Mouse (Mus musculus): ENCODE measurements at regions not wholly inside any gene's neighbourhood (a gene's known extent, or its start where the extent isn't known, plus 50 kb on each side); places are given as distances from the start of the nearest gene placed in this dataset.
"Not testable (repeated sequence)": the region's sequence is repeated elsewhere in the genome, so short reads cannot be mapped to it uniquely, and the experiment has no call there.

DNA sequence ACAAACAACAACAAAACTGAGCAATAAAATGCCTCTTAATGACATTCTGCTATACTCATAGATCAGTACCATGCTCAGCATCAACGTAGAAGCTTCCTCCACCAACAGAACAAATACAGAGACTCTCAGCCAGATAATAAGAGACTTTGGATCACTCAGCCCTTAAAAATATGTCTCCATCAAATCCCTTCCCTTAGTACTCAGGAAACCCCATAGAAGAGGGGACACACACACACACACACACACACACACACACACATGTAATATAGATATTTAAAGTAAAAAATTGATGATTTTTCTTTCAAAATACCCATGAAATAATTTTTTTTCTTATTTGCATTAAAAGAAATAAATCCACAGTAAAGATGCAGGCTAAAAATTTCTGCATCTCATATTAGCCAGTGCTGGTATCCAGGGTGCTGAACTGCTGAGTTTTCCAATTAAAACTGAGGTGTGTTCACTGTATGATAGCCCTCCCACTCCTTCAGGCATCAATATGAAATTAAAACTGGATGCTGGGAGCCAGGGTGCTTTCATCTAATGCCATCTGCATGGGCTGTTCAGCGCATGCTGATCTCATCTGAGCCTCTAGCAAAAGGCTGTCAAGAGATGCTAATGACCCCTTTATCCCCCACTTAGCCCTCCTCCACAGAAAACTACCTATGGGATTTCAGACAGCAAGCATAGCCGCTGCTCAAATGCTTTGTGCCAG lies 321.0 kb downstream of the Tm4sf1 start:
- 69% methylated on average over 3 of the region's 3 CpGs for WGBS
- H3K4me1 ChIP-seq (replicated peaks), result no peaks in the 10 kb centered on the region
- no peaks in the 10 kb centered on the region for H3K9me3 ChIP-seq
- no peak overlapping the region for H3K27ac ChIP-seq
- H3K36me3 ChIP-seq, result no peaks in the 10 kb centered on the region
- ATAC-seq (ENCODE audit: insufficient number of reproducible peaks, insufficient read depth, low FRiP score, low TSS enrichment, low read depth), result no peak
- no peak overlapping the region for H3K9ac ChIP-seq (replicated peaks)
- no peak overlapping the region for H3K4me3 ChIP-seq (replicated peaks)
- H3K27me3 ChIP-seq, result no peaks in the 10 kb centered on the region
- no peak overlapping the region for H3K4me2 ChIP-seq

DNA sequence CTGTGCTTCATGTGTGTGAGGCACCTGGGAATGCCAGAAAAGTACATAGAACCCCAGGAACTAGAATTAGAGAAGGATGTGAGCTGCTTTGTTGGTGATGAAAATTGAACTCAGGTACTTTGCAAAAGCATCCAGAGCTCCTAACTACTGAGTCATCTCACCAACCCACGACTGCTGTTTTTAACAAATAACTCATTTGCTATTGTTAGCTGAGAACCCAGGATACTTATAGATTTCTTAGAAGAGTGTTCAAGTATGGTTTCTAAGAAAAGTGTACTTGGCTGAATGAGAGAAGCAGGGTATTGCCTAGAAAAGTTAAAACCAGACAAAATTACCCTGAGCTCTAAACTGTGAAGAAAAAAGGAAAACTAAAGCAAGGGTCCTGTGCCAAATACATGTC lies 335.8 kb downstream of the Tm4sf1 start:
- Histone ChIP-seq H3K27me3 (no peaks in the 10 kb centered on the region), H3K9ac (replicated peaks) (no peak overlapping the region), H3K4me2 (no peak overlapping the region), H3K4me3 (replicated peaks) (no peak overlapping the region), H3K27ac (no peak overlapping the region), H3K9me3 (no peaks in the 10 kb centered on the region), H3K4me1 (replicated peaks) (no peaks in the 10 kb centered on the region), H3K36me3 (no peaks in the 10 kb centered on the region)
- ATAC-seq (ENCODE audit: insufficient number of reproducible peaks, insufficient read depth, low FRiP score, low TSS enrichment, low read depth), result no peak
- 71% methylated on average over 1 of the region's 1 CpGs for WGBS

DNA sequence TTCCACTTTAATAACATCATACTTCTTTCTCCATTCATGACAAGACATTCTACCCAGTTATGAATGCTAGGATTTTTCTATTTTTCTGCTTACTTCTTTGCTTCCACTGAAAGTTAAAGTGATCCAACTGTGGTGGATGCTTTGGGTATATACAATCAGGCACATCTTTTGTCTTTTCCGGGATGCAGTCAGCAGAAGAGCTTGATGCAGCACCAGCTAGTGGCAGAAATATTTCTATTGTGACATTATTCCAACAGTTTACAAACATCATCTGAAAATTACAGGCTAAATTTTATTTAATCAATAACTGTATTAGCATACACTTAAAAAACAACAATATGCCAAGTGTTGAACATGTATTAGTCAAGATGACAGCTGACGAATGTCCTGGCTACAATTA lies 336.3 kb downstream of the Tm4sf1 start:
- no peak for ATAC-seq (ENCODE audit: insufficient number of reproducible peaks, insufficient read depth, low FRiP score, low TSS enrichment, low read depth)
- 93% methylated on average over 2 of the region's 2 CpGs for WGBS
- H3K4me3 ChIP-seq (replicated peaks), result no peak overlapping the region

GRCm38 (mm10) chr3:56964156-56964555 lies 337.6 kb downstream of the Tm4sf1 start:
- Histone ChIP-seq H3K9ac (replicated peaks) (no peak overlapping the region), H3K27ac (no peak overlapping the region), H3K36me3 (no peaks in the 10 kb centered on the region), H3K4me2 (no peak overlapping the region), H3K4me1 (replicated peaks) (no peaks in the 10 kb centered on the region), H3K27me3 (no peaks in the 10 kb centered on the region), H3K4me3 (replicated peaks) (no peak overlapping the region), H3K9me3 (no peaks in the 10 kb centered on the region)
- 90% methylated on average over 3 of the region's 3 CpGs for WGBS
- no peak for ATAC-seq (ENCODE audit: insufficient number of reproducible peaks, insufficient read depth, low FRiP score, low TSS enrichment, low read depth)

More for the DNA sequence above, 336.3 kb downstream of the Tm4sf1 start:
- no peaks in the 10 kb centered on the region for H3K27me3 ChIP-seq
- H3K9me3 ChIP-seq, result no peaks in the 10 kb centered on the region
- H3K27ac ChIP-seq, result no peak overlapping the region
- no peaks in the 10 kb centered on the region for H3K36me3 ChIP-seq
- H3K4me2 ChIP-seq, result no peak overlapping the region
- H3K4me1 ChIP-seq (replicated peaks), result no peaks in the 10 kb centered on the region
- H3K9ac ChIP-seq (replicated peaks), result no peak overlapping the region

DNA sequence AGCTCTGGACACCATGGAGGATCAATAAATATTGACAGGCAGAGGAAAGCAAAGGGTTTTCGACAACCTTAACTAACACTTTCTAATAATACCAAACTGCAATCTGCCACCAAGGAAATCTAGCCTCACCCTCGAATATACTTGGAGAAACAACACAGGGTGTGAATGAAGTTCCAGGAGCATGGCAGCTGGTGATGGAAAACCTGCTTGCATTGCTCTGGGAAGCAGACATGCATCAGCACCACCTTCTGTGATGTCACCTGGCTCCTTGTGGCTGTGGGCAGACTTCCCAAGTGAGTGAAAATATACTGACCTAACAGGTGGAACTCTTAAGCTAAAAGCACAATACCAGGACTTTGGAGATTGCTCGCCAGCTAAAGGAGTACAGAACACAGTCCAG lies 338.5 kb downstream of the Tm4sf1 start:
- no peak overlapping the region for H3K27ac ChIP-seq
- H3K27me3 ChIP-seq, result no peaks in the 10 kb centered on the region
- no peaks in the 10 kb centered on the region for H3K36me3 ChIP-seq
- 76% methylated on average over 3 of the region's 3 CpGs for WGBS
- H3K4me1 ChIP-seq (replicated peaks), result no peaks in the 10 kb centered on the region
- H3K9me3 ChIP-seq, result no peaks in the 10 kb centered on the region
- H3K4me2 ChIP-seq, result no peak overlapping the region
- no peak for ATAC-seq (ENCODE audit: insufficient number of reproducible peaks, insufficient read depth, low FRiP score, low TSS enrichment, low read depth)
- no peak overlapping the region for H3K4me3 ChIP-seq (replicated peaks)
- H3K9ac ChIP-seq (replicated peaks), result no peak overlapping the region

DNA sequence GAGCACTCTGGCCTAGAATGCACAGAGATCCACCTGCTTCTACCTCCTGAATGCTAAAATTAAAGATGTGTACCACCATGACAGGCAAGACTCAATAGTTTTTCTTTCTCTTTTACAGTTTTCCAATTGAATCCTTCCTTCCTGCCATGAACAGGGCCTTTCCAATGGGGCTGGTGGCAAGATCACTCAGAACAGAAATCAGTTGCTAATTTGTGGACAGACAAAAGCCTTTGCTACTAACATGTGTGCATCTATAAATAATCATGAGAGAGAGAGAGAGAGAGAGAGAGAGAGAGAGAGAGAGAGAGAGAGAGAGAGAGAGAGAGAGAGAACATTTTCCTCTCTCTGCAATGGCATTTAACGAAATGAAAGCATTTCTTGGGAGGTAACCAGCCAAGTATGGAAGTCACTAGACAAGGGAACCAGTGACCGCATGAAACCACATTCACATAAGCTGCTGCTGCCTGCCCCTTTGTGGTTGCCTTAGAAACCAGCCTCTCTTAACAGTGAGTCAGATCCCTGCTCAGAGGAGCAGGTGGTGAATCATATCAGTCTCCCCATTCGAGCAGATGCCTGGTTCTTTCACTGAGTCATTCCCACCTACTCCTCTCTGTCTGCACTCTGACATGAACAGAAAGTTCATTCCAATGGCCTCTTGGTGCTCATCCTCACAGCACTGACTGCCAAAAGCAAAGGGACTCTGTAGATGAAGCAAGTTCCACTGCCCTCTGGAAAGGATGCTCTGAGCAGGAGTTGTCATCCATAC lies 339.4 kb downstream of the Tm4sf1 start:
- no peak overlapping the region for H3K4me3 ChIP-seq (replicated peaks)
- no peaks in the 10 kb centered on the region for H3K27me3 ChIP-seq
- 63% methylated on average over 3 of the region's 3 CpGs for WGBS
- no peak overlapping the region for H3K4me2 ChIP-seq
- H3K36me3 ChIP-seq, result no peaks in the 10 kb centered on the region
- no peaks in the 10 kb centered on the region for H3K9me3 ChIP-seq
- no peak overlapping the region for H3K27ac ChIP-seq
- no peak overlapping the region for H3K9ac ChIP-seq (replicated peaks)
- no peak for ATAC-seq (ENCODE audit: insufficient number of reproducible peaks, insufficient read depth, low FRiP score, low TSS enrichment, low read depth)
- no peaks in the 10 kb centered on the region for H3K4me1 ChIP-seq (replicated peaks)

DNA sequence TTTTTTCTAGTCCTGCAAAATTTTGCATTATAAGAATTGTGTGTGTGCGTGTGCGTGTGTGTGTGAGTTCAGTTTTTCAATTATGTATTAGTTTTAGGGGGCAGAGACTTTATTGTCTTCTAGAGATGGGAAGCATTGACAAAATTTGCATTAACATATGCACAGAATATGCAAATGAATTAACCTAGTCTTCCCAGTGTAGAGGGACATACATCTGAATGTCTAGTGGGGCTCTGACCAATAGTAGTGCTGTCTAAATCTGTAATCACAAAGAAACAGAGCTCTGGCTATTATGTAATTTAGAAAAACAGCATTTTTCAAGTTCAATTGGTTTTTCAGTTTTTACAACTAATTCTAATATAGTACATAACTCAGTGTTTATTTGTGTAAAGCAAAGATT lies 344.8 kb downstream of the Tm4sf1 start:
- H3K4me1 ChIP-seq (replicated peaks), result no peaks in the 10 kb centered on the region
- 97% methylated on average over 2 of the region's 2 CpGs for WGBS
- no peaks in the 10 kb centered on the region for H3K9me3 ChIP-seq
- no peak overlapping the region for H3K9ac ChIP-seq (replicated peaks)
- H3K4me2 ChIP-seq, result no peak overlapping the region
- H3K27me3 ChIP-seq, result no peaks in the 10 kb centered on the region
- no peak overlapping the region for H3K4me3 ChIP-seq (replicated peaks)
- no peak for ATAC-seq (ENCODE audit: insufficient number of reproducible peaks, insufficient read depth, low FRiP score, low TSS enrichment, low read depth)
- no peak overlapping the region for H3K27ac ChIP-seq
- H3K36me3 ChIP-seq, result no peaks in the 10 kb centered on the region

GRCm38 (mm10) chr3:56955799-56956121 lies 346.0 kb downstream of the Tm4sf1 start:
- H3K9me3 ChIP-seq, result no peaks in the 10 kb centered on the region
- H3K36me3 ChIP-seq, result no peaks in the 10 kb centered on the region
- no peaks in the 10 kb centered on the region for H3K27me3 ChIP-seq
- no peak overlapping the region for H3K9ac ChIP-seq (replicated peaks)
- ATAC-seq (ENCODE audit: insufficient number of reproducible peaks, insufficient read depth, low FRiP score, low TSS enrichment, low read depth), result no peak
- H3K4me2 ChIP-seq, result no peak overlapping the region
- WGBS, result 85% methylated on average over 2 of the region's 2 CpGs
- H3K27ac ChIP-seq, result no peak overlapping the region
- H3K4me3 ChIP-seq (replicated peaks), result no peak overlapping the region
- H3K4me1 ChIP-seq (replicated peaks), result no peaks in the 10 kb centered on the region

DNA sequence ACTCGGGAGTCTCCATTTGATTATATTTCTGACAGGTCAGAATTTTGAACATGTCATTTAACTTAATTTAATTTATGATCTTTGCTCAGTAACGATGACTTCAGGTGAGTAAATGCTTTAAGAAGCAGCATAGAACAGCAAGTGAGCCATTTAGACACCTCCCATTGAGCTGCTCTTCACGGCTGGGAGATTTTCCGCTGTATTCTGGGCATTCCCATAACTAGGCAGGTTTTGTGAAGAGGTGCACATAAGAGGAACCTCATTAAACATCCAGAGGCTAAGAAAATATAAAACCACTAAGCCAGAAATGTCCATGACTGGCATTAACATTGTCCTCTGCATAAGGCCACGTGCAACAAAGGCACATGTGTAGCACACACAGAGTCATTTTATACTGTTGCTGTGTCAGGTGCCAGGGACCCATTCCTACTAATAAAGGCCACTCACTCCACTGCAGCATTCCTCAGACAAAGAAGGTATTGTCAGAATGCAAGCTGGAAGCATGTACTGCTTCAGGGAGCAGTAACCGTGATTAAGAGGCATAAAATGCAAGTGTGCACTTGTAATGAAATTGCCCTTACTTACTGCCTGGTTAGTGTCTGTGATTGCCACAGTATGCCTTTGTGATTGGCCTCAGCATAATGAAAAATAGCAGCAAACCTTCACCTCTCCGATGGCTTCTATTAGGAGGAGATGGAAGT lies 346.5 kb downstream of the Tm4sf1 start:
- Histone ChIP-seq H3K4me1 (replicated peaks) (no peaks in the 10 kb centered on the region), H3K9ac (replicated peaks) (no peak overlapping the region), H3K4me3 (replicated peaks) (no peak overlapping the region), H3K4me2 (no peak overlapping the region), H3K9me3 (no peaks in the 10 kb centered on the region), H3K36me3 (no peaks in the 10 kb centered on the region), H3K27ac (no peak overlapping the region), H3K27me3 (no peaks in the 10 kb centered on the region)
- WGBS, result 54% methylated on average over 7 of the region's 7 CpGs
- ATAC-seq (ENCODE audit: insufficient number of reproducible peaks, insufficient read depth, low FRiP score, low TSS enrichment, low read depth), result peak; percentile 85; the same call in 1 of the 2 replicates

GRCm38 (mm10) chr3:56942557-56942956 lies 359.2 kb downstream of the Tm4sf1 start:
- H3K36me3 ChIP-seq; H3K9me3 ChIP-seq; H3K27ac ChIP-seq; H3K27me3 ChIP-seq; H3K9ac ChIP-seq (replicated peaks); H3K4me1 ChIP-seq (replicated peaks); H3K4me2 ChIP-seq; ATAC-seq (ENCODE audit: insufficient number of reproducible peaks, insufficient read depth, low FRiP score, low TSS enrichment, low read depth); H3K4me3 ChIP-seq (replicated peaks): not testable (repeated sequence)
- WGBS, result no CpG with 5 or more reads among the region's 1 CpGs

DNA sequence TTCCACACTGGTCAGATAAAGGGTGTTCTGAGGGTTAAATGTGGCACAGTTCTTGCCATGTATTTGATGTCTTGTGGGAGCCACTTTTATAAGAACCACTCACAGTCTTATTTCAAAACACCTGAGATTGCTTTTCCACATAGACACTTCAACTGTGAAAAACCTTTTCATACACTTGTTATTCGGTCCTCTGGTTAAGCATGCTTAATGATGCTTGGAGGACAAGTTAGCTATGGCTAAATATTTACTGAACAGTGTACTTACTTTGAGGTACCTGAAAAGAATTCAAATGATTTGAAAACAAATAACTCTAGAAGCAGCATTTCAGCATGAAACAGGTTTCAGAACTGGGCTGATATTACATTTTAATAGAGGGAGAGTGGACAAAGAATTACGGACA lies 372.8 kb downstream of the Tm4sf1 start:
- not testable (repeated sequence) for H3K4me2 ChIP-seq; ATAC-seq (ENCODE audit: insufficient number of reproducible peaks, insufficient read depth, low FRiP score, low TSS enrichment, low read depth); H3K9ac ChIP-seq (replicated peaks); H3K4me1 ChIP-seq (replicated peaks); H3K9me3 ChIP-seq; H3K4me3 ChIP-seq (replicated peaks); H3K36me3 ChIP-seq; H3K27ac ChIP-seq; H3K27me3 ChIP-seq
- 75% methylated on average over 1 of the region's 2 CpGs for WGBS

Data from limb, embryonic 12.5 days (tissue).